Mouse (Mus musculus): Measurements from ENCODE around the gene Sgo2a.
A peak's percentile ranks its signal among the peaks of the same experiment; 100 is the strongest.
"Not testable (repeated sequence)": the region's sequence is repeated elsewhere in the genome, so short reads cannot be mapped to it uniquely, and the experiment has no call there.

The Sgo2a gene

GRCm38 (mm10) chr1:58030156-58030871, 34.5 kb downstream of the Sgo2a start:
- no peak for DNase-seq (ENCODE audit: low read depth, low spot score)

GRCm38 (mm10) chr1:58031160-58031769, 35.5 kb downstream of the Sgo2a start:
- peak; percentile 42 for DNase-seq (ENCODE audit: low read depth, low spot score)

- DNase-seq (ENCODE audit: low read depth, low spot score), result not testable (repeated sequence)
These were observed 41.5 kb downstream of the Sgo2a start for GRCm38 (mm10) chr1:58037306-58037705.

- DNase-seq (ENCODE audit: low read depth, low spot score), result no peak
These were observed 49.3 kb downstream of the Sgo2a start for GRCm38 (mm10) chr1:58045076-58045475.

GRCm38 (mm10) chr1:58045546-58045945, 49.8 kb downstream of the Sgo2a start:
- no peak for DNase-seq (ENCODE audit: low read depth, low spot score)

- no peak for DNase-seq (ENCODE audit: low read depth, low spot score)
These were observed 51.0 kb downstream of the Sgo2a start for GRCm38 (mm10) chr1:58046721-58047290.

- no peak for DNase-seq (ENCODE audit: low read depth, low spot score)
These were observed 53.4 kb downstream of the Sgo2a start for GRCm38 (mm10) chr1:58049126-58049525.

GRCm38 (mm10) chr1:58055598-58055997, 59.8 kb downstream of the Sgo2a start:
- no peak for DNase-seq (ENCODE audit: low read depth, low spot score)

GRCm38 (mm10) chr1:58056074-58056807, 60.5 kb downstream of the Sgo2a start:
- no peak for DNase-seq (ENCODE audit: low read depth, low spot score)

GRCm38 (mm10) chr1:58056939-58057338, 61.2 kb downstream of the Sgo2a start:
- DNase-seq (ENCODE audit: low read depth, low spot score), result no peak

- no peak for DNase-seq (ENCODE audit: low read depth, low spot score)
These were observed 63.1 kb downstream of the Sgo2a start for GRCm38 (mm10) chr1:58058846-58059245.

- no peak for DNase-seq (ENCODE audit: low read depth, low spot score)
These were observed 66.4 kb downstream of the Sgo2a start for GRCm38 (mm10) chr1:58062131-58062530.

GRCm38 (mm10) chr1:58065151-58065550, 69.4 kb downstream of the Sgo2a start:
- no peak for DNase-seq (ENCODE audit: low read depth, low spot score)

- no peak for DNase-seq (ENCODE audit: low read depth, low spot score)
These were observed 69.8 kb downstream of the Sgo2a start for GRCm38 (mm10) chr1:58065606-58066005.

GRCm38 (mm10) chr1:58069181-58069580, 73.4 kb downstream of the Sgo2a start:
- DNase-seq (ENCODE audit: low read depth, low spot score), result no peak

GRCm38 (mm10) chr1:58070091-58070490, 74.3 kb downstream of the Sgo2a start:
- DNase-seq (ENCODE audit: low read depth, low spot score), result no peak

- no peak for DNase-seq (ENCODE audit: low read depth, low spot score)
These were observed 75.2 kb downstream of the Sgo2a start for GRCm38 (mm10) chr1:58071006-58071405.

- DNase-seq (ENCODE audit: low read depth, low spot score), result no peak
These were observed 75.7 kb downstream of the Sgo2a start for GRCm38 (mm10) chr1:58071509-58071908.

- DNase-seq (ENCODE audit: low read depth, low spot score), result no peak
These were observed 76.6 kb downstream of the Sgo2a start for GRCm38 (mm10) chr1:58072416-58072815.

GRCm38 (mm10) chr1:58072991-58073730, 77.4 kb downstream of the Sgo2a start:
- no peak for DNase-seq (ENCODE audit: low read depth, low spot score)

GRCm38 (mm10) chr1:58074266-58074665, 78.5 kb downstream of the Sgo2a start:
- no peak for DNase-seq (ENCODE audit: low read depth, low spot score)
